In the genomic region with DNA sequence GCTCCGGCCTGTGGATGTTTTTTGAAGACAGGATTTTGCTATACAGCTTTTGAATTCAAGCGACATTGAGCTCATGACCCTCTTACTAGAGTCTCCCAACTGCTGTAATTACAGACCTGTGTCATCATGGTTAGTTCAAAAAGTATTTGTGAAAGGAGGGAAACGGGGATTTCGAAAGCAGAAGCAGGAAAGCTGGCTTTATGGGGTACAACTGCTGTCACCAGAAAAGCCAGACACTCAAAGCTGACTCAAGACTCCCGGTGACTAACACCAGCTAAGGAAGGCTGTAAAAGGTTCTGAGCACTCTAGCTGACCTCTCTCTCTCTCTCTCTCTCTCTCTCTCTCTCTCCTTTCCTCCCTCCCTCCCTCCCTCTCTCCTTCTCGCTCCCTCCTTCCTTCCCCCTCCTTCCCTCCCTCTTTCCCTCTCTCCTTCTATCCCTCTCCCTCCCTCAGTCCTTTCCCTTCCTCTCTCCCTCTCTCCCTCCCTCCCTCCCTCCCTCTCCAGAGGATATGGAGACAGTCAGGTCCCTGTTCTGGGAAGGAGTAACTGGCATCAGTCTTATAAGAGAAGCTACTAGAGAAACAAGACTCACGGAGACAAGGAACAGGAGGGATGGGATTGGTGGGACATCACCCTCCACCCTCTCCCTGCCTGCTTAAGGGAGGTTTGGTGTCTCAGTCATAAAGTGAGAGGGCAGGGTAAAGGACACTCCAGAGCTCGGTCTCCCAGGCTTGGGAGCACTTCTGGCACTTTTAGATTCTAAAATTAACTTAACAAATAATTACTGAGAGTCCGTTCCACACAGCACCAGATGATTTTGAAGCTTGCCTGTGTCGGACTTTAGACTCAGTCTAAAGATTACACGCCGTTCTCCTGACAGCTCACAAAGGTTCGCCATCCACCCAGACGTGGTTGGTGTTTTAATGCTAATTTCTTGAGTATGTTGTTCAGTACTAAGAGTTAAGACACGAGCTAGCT, we compare ENCODE assay signal across 12 mouse cellular contexts. TPM values are rescaled to one million over a fixed set of nuclear protein-coding genes. Genes with fewer than 3 reads are reported as not detected.
DNase-seq lines count a peak whose midpoint lies in the region; ATAC-seq and TF ChIP-seq lines count a peak whose summit lies in the region.
"Had no signal": no experiment of that assay in that cellular context is flagged by ENCODE, and none has a peak within 500 bp of the region (broad histone marks: within the 10 kb centered on the region; RNA-seq: fewer than 3 reads in every experiment).

No protein-coding gene starts in this region.

- no peak overlapping the region for H3ac ChIP-seq in C2C12 (ENCODE audit: control insufficient read depth, insufficient read length, low read depth)

- peaks cover 8% of the 10 kb centered on the region; the same call in 1 of the 2 replicates for H3K27me3 ChIP-seq in forebrain, embryonic 13.5 days
- peaks cover 19% of the 10 kb centered on the region for H3K27me3 ChIP-seq in forebrain, embryonic 10.5 days (ENCODE audit: poor library complexity, severe bottlenecking)
- no peaks in the 10 kb centered on the region for H3K27me3 ChIP-seq in C2C12 (ENCODE audit: control insufficient read depth, insufficient read depth, insufficient read length)
- H3K27me3 ChIP-seq in intestine, embryonic 16.5 days (replicated peaks; ENCODE audit: control insufficient read depth, insufficient read depth, low read length): no peaks in the 10 kb centered on the region
- peaks cover 22% of the 10 kb centered on the region; the same call in 1 of the 2 replicates for H3K27me3 ChIP-seq in heart, embryonic 10.5 days (ENCODE audit: insufficient read depth, poor library complexity, severe bottlenecking)
- H3K27me3 ChIP-seq in midbrain, embryonic 11.5 days (ENCODE audit: control insufficient read depth, insufficient read depth, low read length): no peaks in the 10 kb centered on the region
- H3K27me3 ChIP-seq in midbrain, embryonic 13.5 days: 0 out of 2 replicates have a peak, but pooled peaks cover 5% of the 10 kb centered on the region

- ATAC-seq in forebrain, embryonic 13.5 days: no peak
- peak; percentile 78 for ATAC-seq in intestine, embryonic 16.5 days
- no peak for ATAC-seq in midbrain, embryonic 11.5 days (ENCODE audit: low FRiP score)
- no peak for ATAC-seq in midbrain, embryonic 13.5 days

- no peak for TF ChIP-seq CTCF in C2C12 (IDR thresholded peaks at IDR 0.05; ENCODE audit: control insufficient read depth, insufficient read depth, insufficient read length)

- no peaks in the 10 kb centered on the region for H3K79me3 ChIP-seq in C2C12 (ENCODE audit: low read depth)

- no peak for DNase-seq in forebrain, embryonic 10.5 days (ENCODE audit: extremely low spot score, low spot score)
- no peak for DNase-seq in heart, embryonic 10.5 days (ENCODE audit: low spot score)
- no peak for DNase-seq in midbrain, embryonic 11.5 days (ENCODE audit: low spot score, missing footprints)
- DNase-seq: B cell, adult 2 months; cerebellum, adult 11-12 months; gastrocnemius, postnatal 10 days; right cerebral cortex, postnatal 4 days had no signal

- no peak overlapping the region for H3K4me3 ChIP-seq in forebrain, embryonic 13.5 days
- no peak overlapping the region for H3K4me3 ChIP-seq in forebrain, embryonic 10.5 days
- H3K4me3 ChIP-seq in C2C12 (ENCODE audit: insufficient read depth, poor library complexity, severe bottlenecking) (no peak overlapping the region), macrophage (ENCODE audit: inconsistent target) (no peak overlapping the region)
- H3K4me3 ChIP-seq in intestine, embryonic 16.5 days (ENCODE audit: low read length): no peak overlapping the region
- H3K4me3 ChIP-seq in heart, embryonic 10.5 days: no peak overlapping the region
- H3K4me3 ChIP-seq in midbrain, embryonic 11.5 days (ENCODE audit: low read depth, low read length): no peak overlapping the region
- H3K4me3 ChIP-seq in midbrain, embryonic 13.5 days (replicated peaks): no peak overlapping the region

- no peaks in the 10 kb centered on the region; the same call in 1 of the 2 replicates for H3K4me1 ChIP-seq in forebrain, embryonic 13.5 days
- no peaks in the 10 kb centered on the region; the same call in 1 of the 2 replicates for H3K4me1 ChIP-seq in forebrain, embryonic 10.5 days
- peaks cover 3% of the 10 kb centered on the region; the same call in 1 of the 2 replicates for H3K4me1 ChIP-seq in intestine, embryonic 16.5 days (ENCODE audit: control insufficient read depth, insufficient read depth, low read length)
- H3K4me1 ChIP-seq in heart, embryonic 10.5 days: peaks cover 9% of the 10 kb centered on the region
- H3K4me1 ChIP-seq in midbrain, embryonic 11.5 days (ENCODE audit: control insufficient read depth, insufficient read depth, low read length): no peaks in the 10 kb centered on the region
- 0 out of 2 replicates have a peak, but pooled peaks cover 3% of the 10 kb centered on the region for H3K4me1 ChIP-seq in midbrain, embryonic 13.5 days (replicated peaks)

- H3K9me3 ChIP-seq in forebrain, embryonic 13.5 days (replicated peaks): no peaks in the 10 kb centered on the region
- H3K9me3 ChIP-seq in forebrain, embryonic 10.5 days: peaks cover 6% of the 10 kb centered on the region; the same call in 1 of the 2 replicates
- no peaks in the 10 kb centered on the region for H3K9me3 ChIP-seq in intestine, embryonic 16.5 days (ENCODE audit: control insufficient read depth, low read length)
- H3K9me3 ChIP-seq in heart, embryonic 10.5 days: no peaks in the 10 kb centered on the region
- no peaks in the 10 kb centered on the region; the same call in 1 of the 2 replicates for H3K9me3 ChIP-seq in midbrain, embryonic 11.5 days (ENCODE audit: control insufficient read depth, low read length)
- H3K9me3 ChIP-seq in midbrain, embryonic 13.5 days: no peaks in the 10 kb centered on the region

- WGBS in forebrain, embryonic 13.5 days: 65% methylated on average over 14 of the region's 15 CpGs
- 66% methylated on average over 15 of the region's 15 CpGs for WGBS in forebrain, embryonic 10.5 days
- WGBS in intestine, embryonic 16.5 days: 45% methylated on average over 15 of the region's 15 CpGs
- 62% methylated on average over 14 of the region's 15 CpGs for WGBS in macrophage (ENCODE audit: missing documents)
- 57% methylated on average over 15 of the region's 15 CpGs for WGBS in heart, embryonic 10.5 days
- WGBS in midbrain, embryonic 11.5 days: 65% methylated on average over 15 of the region's 15 CpGs
- WGBS in midbrain, embryonic 13.5 days: 66% methylated on average over 15 of the region's 15 CpGs

- no peaks in the 10 kb centered on the region for H3K36me3 ChIP-seq in forebrain, embryonic 13.5 days (ENCODE audit: poor library complexity, severe bottlenecking)
- no peaks in the 10 kb centered on the region for H3K36me3 ChIP-seq in forebrain, embryonic 10.5 days (replicated peaks)
- no peaks in the 10 kb centered on the region for H3K36me3 ChIP-seq in C2C12 (ENCODE audit: control insufficient read depth, insufficient read depth)
- H3K36me3 ChIP-seq in intestine, embryonic 16.5 days (ENCODE audit: control insufficient read depth, insufficient read depth, low read length): no peaks in the 10 kb centered on the region
- no peaks in the 10 kb centered on the region for H3K36me3 ChIP-seq in macrophage (ENCODE audit: inconsistent target)
- H3K36me3 ChIP-seq in heart, embryonic 10.5 days: no peaks in the 10 kb centered on the region
- no peaks in the 10 kb centered on the region for H3K36me3 ChIP-seq in midbrain, embryonic 11.5 days (ENCODE audit: control insufficient read depth, insufficient read depth, low read length)
- no peaks in the 10 kb centered on the region for H3K36me3 ChIP-seq in midbrain, embryonic 13.5 days

- no peak overlapping the region for H3K4me2 ChIP-seq in forebrain, embryonic 13.5 days
- peak overlapping the region; percentile 32; the same call in 1 of the 2 replicates for H3K4me2 ChIP-seq in intestine, embryonic 16.5 days (ENCODE audit: low read depth, low read length)
- H3K4me2 ChIP-seq in midbrain, embryonic 11.5 days: no peak overlapping the region
- H3K4me2 ChIP-seq in midbrain, embryonic 13.5 days (replicated peaks): no peak overlapping the region

- H3K9ac ChIP-seq in forebrain, embryonic 13.5 days: no peak overlapping the region
- H3K9ac ChIP-seq in intestine, embryonic 16.5 days (ENCODE audit: low read depth, low read length): no peak overlapping the region
- H3K9ac ChIP-seq in midbrain, embryonic 11.5 days (ENCODE audit: low read length): no peak overlapping the region
- H3K9ac ChIP-seq in midbrain, embryonic 13.5 days (replicated peaks): no peak overlapping the region

- H3K79me2 ChIP-seq in C2C12 (ENCODE audit: control insufficient read depth, insufficient read depth) (no peaks in the 10 kb centered on the region), macrophage (ENCODE audit: inconsistent target) (no peaks in the 10 kb centered on the region; the same call in 1 of the 2 replicates)

- peak overlapping the region; percentile 40; the same call in 1 of the 2 replicates for H3K27ac ChIP-seq in forebrain, embryonic 13.5 days
- no peak overlapping the region for H3K27ac ChIP-seq in forebrain, embryonic 10.5 days
- no peak overlapping the region for H3K27ac ChIP-seq in intestine, embryonic 16.5 days (ENCODE audit: low read length)
- peak overlapping the region; percentile 74 for H3K27ac ChIP-seq in macrophage
- H3K27ac ChIP-seq in heart, embryonic 10.5 days: no peak overlapping the region
- no peak overlapping the region for H3K27ac ChIP-seq in midbrain, embryonic 11.5 days (ENCODE audit: low read depth, low read length)
- H3K27ac ChIP-seq in midbrain, embryonic 13.5 days: no peak overlapping the region

RNA-seq across cellular contexts. Expression of a gene that starts 7.0 kb away (rescaled TPM):
- polyA plus RNA-seq in forebrain, embryonic 13.5 days (2015; fragmentation: Nextera tagmentation; extraction: Ambion mirVana): 3.5 and 5.1 TPM in 2 replicates
- 2.9 and 3.9 TPM in 2 replicates for polyA plus RNA-seq in forebrain, embryonic 10.5 days (2016; fragmentation: Nextera tagmentation; extraction: Ambion mirVana)
- polyA plus RNA-seq in C2C12 (2012; fragmentation: generic; extraction: Trizol) (9.8 TPM), macrophage (2018) (61.6 to 83.0 TPM (median 63.6 TPM) in 3 replicates)
- 21.7 and 27.1 TPM in 2 replicates for polyA plus RNA-seq in intestine, embryonic 16.5 days (2015; fragmentation: Nextera tagmentation; extraction: Ambion mirVana)
- 100 to 1,000 TPM in 8 of 26 experiments, 10 to 100 TPM in 18; 23.2 to 147 (median 72.3) TPM for total RNA-seq in macrophage (2018; cell fraction: chromatin; rRNA removed)
- total RNA-seq in macrophage (2018; cell fraction: cytosol; rRNA removed): 100 to 1,000 TPM in 5 of 26 experiments, 10 to 100 TPM in 21; 52.8 to 109 (median 71.9) TPM
- 100 to 1,000 TPM in 6 of 26 experiments, 10 to 100 TPM in 20; 39.5 to 126 (median 74.2) TPM for total RNA-seq in macrophage (2018; cell fraction: nucleus; rRNA removed)
- polyA plus RNA-seq in heart, embryonic 10.5 days (2016; fragmentation: Nextera tagmentation; extraction: Ambion mirVana): 2.8 and 4.7 TPM in 2 replicates
- polyA plus RNA-seq in midbrain, embryonic 11.5 days (2014; fragmentation: Nextera tagmentation; extraction: Ambion mirVana): 3.0 and 3.1 TPM in 2 replicates
- 2.8 and 4.3 TPM in 2 replicates for polyA plus RNA-seq in midbrain, embryonic 13.5 days (2015; fragmentation: Nextera tagmentation; extraction: Ambion mirVana)

RNA-seq across cellular contexts. Expression of a gene that starts 9.9 kb away (rescaled TPM):
- polyA plus RNA-seq in forebrain, embryonic 13.5 days (2015; fragmentation: Nextera tagmentation; extraction: Ambion mirVana): 53.1 and 53.5 TPM in 2 replicates
- polyA plus RNA-seq in forebrain, embryonic 10.5 days (2016; fragmentation: Nextera tagmentation; extraction: Ambion mirVana): 72.8 and 74.5 TPM in 2 replicates
- polyA plus RNA-seq in C2C12 (2012; fragmentation: generic; extraction: Trizol): 43.1 TPM
- 150 and 184 TPM in 2 replicates for polyA plus RNA-seq in intestine, embryonic 16.5 days (2015; fragmentation: Nextera tagmentation; extraction: Ambion mirVana)
- 100 to 1,000 TPM in 5 of 26 experiments, 10 to 100 TPM in 21; 25.7 to 173 (median 52.5) TPM for total RNA-seq in macrophage (2018; cell fraction: chromatin; rRNA removed)
- total RNA-seq in macrophage (2018; cell fraction: cytosol; rRNA removed): 100 to 1,000 TPM; 132 to 231 (median 175) TPM
- total RNA-seq in macrophage (2018; cell fraction: nucleus; rRNA removed): 100 to 1,000 TPM in 19 of 26 experiments, 10 to 100 TPM in 7; 31.8 to 178 (median 121) TPM
- polyA plus RNA-seq in macrophage (2018): 156 to 279 TPM (median 184 TPM) in 3 replicates
- 77.8 and 82.7 TPM in 2 replicates for polyA plus RNA-seq in heart, embryonic 10.5 days (2016; fragmentation: Nextera tagmentation; extraction: Ambion mirVana)
- polyA plus RNA-seq in midbrain, embryonic 11.5 days (2014; fragmentation: Nextera tagmentation; extraction: Ambion mirVana): 72.9 and 75.0 TPM in 2 replicates
- 52.6 and 54.7 TPM in 2 replicates for polyA plus RNA-seq in midbrain, embryonic 13.5 days (2015; fragmentation: Nextera tagmentation; extraction: Ambion mirVana)

Comparison
In these comparisons a context has a peak if more than half of its experiments do, and no peak if none do; other contexts are left out.
1. H3K27ac ChIP-seq: peak in forebrain, embryonic 13.5 days (single experiment) and macrophage (single experiment); none in forebrain, embryonic 10.5 days (single experiment), intestine, embryonic 16.5 days (single experiment), heart, embryonic 10.5 days (single experiment), midbrain, embryonic 11.5 days (single experiment) and midbrain, embryonic 13.5 days (single experiment).